Mouse (Mus musculus): ENCODE data around the gene Rdm1. TPM values are rescaled to one million over a fixed set of nuclear protein-coding genes. Genes with fewer than 3 reads are reported as not detected.

The Rdm1 gene
- polyA plus RNA-seq, 1 experiment from 2014 or later: 47.5 TPM

GRCm38 (mm10) chr11:101666626-101667345 lies 39.8 kb downstream of the Rdm1 start:
- no peak overlapping the region for H3K27ac ChIP-seq (ENCODE audit: low read length)
- no peaks in the 10 kb centered on the region for H3K9me3 ChIP-seq (ENCODE audit: control insufficient read depth, low read depth, low read length)
- 73% methylated on average over 28 of the region's 28 CpGs for WGBS
- H3K36me3 ChIP-seq (ENCODE audit: control insufficient read depth, insufficient read depth, low read length): no peaks in the 10 kb centered on the region
- no peaks in the 10 kb centered on the region for H3K27me3 ChIP-seq (ENCODE audit: control insufficient read depth, insufficient read depth, low read length)
- peak overlapping the region; percentile 82 for H3K4me2 ChIP-seq (replicated peaks; ENCODE audit: low read depth, low read length)
- no peak overlapping the region for H3K9ac ChIP-seq (replicated peaks; ENCODE audit: low read depth, low read length)
- H3K4me3 ChIP-seq (ENCODE audit: low read depth, low read length): peak overlapping the region; percentile 45; the same call in 1 of the 2 replicates
- ATAC-seq (ENCODE audit: insufficient number of reproducible peaks, insufficient read depth, low FRiP score, low read depth): no peak
- peaks cover 8% of the 10 kb centered on the region; the same call in 1 of the 2 replicates for H3K4me1 ChIP-seq (ENCODE audit: control insufficient read depth, insufficient read depth, low read length)

GRCm38 (mm10) chr11:101667871-101668532 lies 41.0 kb downstream of the Rdm1 start:
- H3K36me3 ChIP-seq (ENCODE audit: control insufficient read depth, insufficient read depth, low read length): no peaks in the 10 kb centered on the region
- 0 out of 2 replicates have a peak overlapping the region, but pooled peaks have one; percentile 27 for H3K27ac ChIP-seq (ENCODE audit: low read length)
- H3K9me3 ChIP-seq (ENCODE audit: control insufficient read depth, low read depth, low read length): no peaks in the 10 kb centered on the region
- ATAC-seq (ENCODE audit: insufficient number of reproducible peaks, insufficient read depth, low FRiP score, low read depth): no peak
- H3K4me3 ChIP-seq (ENCODE audit: low read depth, low read length): 0 out of 2 replicates have a peak overlapping the region, but pooled peaks have one; percentile 45
- H3K9ac ChIP-seq (replicated peaks; ENCODE audit: low read depth, low read length): no peak overlapping the region
- H3K4me1 ChIP-seq (ENCODE audit: control insufficient read depth, insufficient read depth, low read length): peaks cover 8% of the 10 kb centered on the region; the same call in 1 of the 2 replicates
- WGBS: 68% methylated on average over 14 of the region's 14 CpGs
- no peak overlapping the region for H3K4me2 ChIP-seq (replicated peaks; ENCODE audit: low read depth, low read length)
- H3K27me3 ChIP-seq (ENCODE audit: control insufficient read depth, insufficient read depth, low read length): no peaks in the 10 kb centered on the region

- no peaks in the 10 kb centered on the region for H3K36me3 ChIP-seq (ENCODE audit: control insufficient read depth, insufficient read depth, low read length)
- H3K4me1 ChIP-seq (ENCODE audit: control insufficient read depth, insufficient read depth, low read length): peaks cover 8% of the 10 kb centered on the region; the same call in 1 of the 2 replicates
- WGBS: 20% methylated on average over 13 of the region's 13 CpGs
- H3K4me2 ChIP-seq (replicated peaks; ENCODE audit: low read depth, low read length): no peak overlapping the region
- no peaks in the 10 kb centered on the region for H3K9me3 ChIP-seq (ENCODE audit: control insufficient read depth, low read depth, low read length)
- peak; percentile 14; the same call in 1 of the 2 replicates for ATAC-seq (ENCODE audit: insufficient number of reproducible peaks, insufficient read depth, low FRiP score, low read depth)
- H3K27me3 ChIP-seq (ENCODE audit: control insufficient read depth, insufficient read depth, low read length): no peaks in the 10 kb centered on the region
- 0 out of 2 replicates have a peak overlapping the region, but pooled peaks have one; percentile 27 for H3K27ac ChIP-seq (ENCODE audit: low read length)
- H3K9ac ChIP-seq (replicated peaks; ENCODE audit: low read depth, low read length): no peak overlapping the region
- no peak overlapping the region for H3K4me3 ChIP-seq (ENCODE audit: low read depth, low read length)
These were observed 41.7 kb downstream of the Rdm1 start for GRCm38 (mm10) chr11:101668546-101669261.

GRCm38 (mm10) chr11:101670334-101670733 lies 43.3 kb downstream of the Rdm1 start:
- peaks cover 4% of the 10 kb centered on the region; the same call in 1 of the 2 replicates for H3K4me1 ChIP-seq (ENCODE audit: control insufficient read depth, insufficient read depth, low read length)
- no peak overlapping the region for H3K9ac ChIP-seq (replicated peaks; ENCODE audit: low read depth, low read length)
- H3K4me2 ChIP-seq (replicated peaks; ENCODE audit: low read depth, low read length): no peak overlapping the region
- H3K9me3 ChIP-seq (ENCODE audit: control insufficient read depth, low read depth, low read length): no peaks in the 10 kb centered on the region
- H3K36me3 ChIP-seq (ENCODE audit: control insufficient read depth, insufficient read depth, low read length): no peaks in the 10 kb centered on the region
- ATAC-seq (ENCODE audit: insufficient number of reproducible peaks, insufficient read depth, low FRiP score, low read depth): no peak
- no peak overlapping the region for H3K27ac ChIP-seq (ENCODE audit: low read length)
- WGBS: 56% methylated on average over 1 of the region's 1 CpGs
- H3K27me3 ChIP-seq (ENCODE audit: control insufficient read depth, insufficient read depth, low read length): no peaks in the 10 kb centered on the region
- no peak overlapping the region for H3K4me3 ChIP-seq (ENCODE audit: low read depth, low read length)

- Histone ChIP-seq H3K4me1 (ENCODE audit: control insufficient read depth, insufficient read depth, low read length) (peaks cover 4% of the 10 kb centered on the region; the same call in 1 of the 2 replicates), H3K4me2 (replicated peaks; ENCODE audit: low read depth, low read length) (no peak overlapping the region), H3K27ac (ENCODE audit: low read length) (no peak overlapping the region), H3K9me3 (ENCODE audit: control insufficient read depth, low read depth, low read length) (no peaks in the 10 kb centered on the region), H3K9ac (replicated peaks; ENCODE audit: low read depth, low read length) (no peak overlapping the region), H3K27me3 (ENCODE audit: control insufficient read depth, insufficient read depth, low read length) (no peaks in the 10 kb centered on the region), H3K4me3 (ENCODE audit: low read depth, low read length) (no peak overlapping the region), H3K36me3 (ENCODE audit: control insufficient read depth, insufficient read depth, low read length) (no peaks in the 10 kb centered on the region)
- ATAC-seq (ENCODE audit: insufficient number of reproducible peaks, insufficient read depth, low FRiP score, low read depth): no peak
- WGBS: 84% methylated on average over 4 of the region's 4 CpGs
These were observed 44.3 kb downstream of the Rdm1 start for GRCm38 (mm10) chr11:101671255-101671654.

GRCm38 (mm10) chr11:101673010-101673642 lies 46.1 kb downstream of the Rdm1 start:
- 16% methylated on average over 16 of the region's 16 CpGs for WGBS
- H3K36me3 ChIP-seq (ENCODE audit: control insufficient read depth, insufficient read depth, low read length): no peaks in the 10 kb centered on the region
- no peak overlapping the region for H3K9ac ChIP-seq (replicated peaks; ENCODE audit: low read depth, low read length)
- peaks cover 4% of the 10 kb centered on the region; the same call in 1 of the 2 replicates for H3K4me1 ChIP-seq (ENCODE audit: control insufficient read depth, insufficient read depth, low read length)
- ATAC-seq (ENCODE audit: insufficient number of reproducible peaks, insufficient read depth, low FRiP score, low read depth): no peak; the same call in 1 of the 2 replicates
- no peaks in the 10 kb centered on the region for H3K9me3 ChIP-seq (ENCODE audit: control insufficient read depth, low read depth, low read length)
- no peaks in the 10 kb centered on the region for H3K27me3 ChIP-seq (ENCODE audit: control insufficient read depth, insufficient read depth, low read length)
- no peak overlapping the region for H3K4me3 ChIP-seq (ENCODE audit: low read depth, low read length)
- H3K4me2 ChIP-seq (replicated peaks; ENCODE audit: low read depth, low read length): peak overlapping the region; percentile 13
- H3K27ac ChIP-seq (ENCODE audit: low read length): peak overlapping the region; percentile 10; the same call in 1 of the 2 replicates

GRCm38 (mm10) chr11:101674106-101674505 lies 47.1 kb downstream of the Rdm1 start:
- no peak overlapping the region for H3K27ac ChIP-seq (ENCODE audit: low read length)
- no peak overlapping the region for H3K4me2 ChIP-seq (replicated peaks; ENCODE audit: low read depth, low read length)
- H3K4me3 ChIP-seq (ENCODE audit: low read depth, low read length): no peak overlapping the region
- ATAC-seq (ENCODE audit: insufficient number of reproducible peaks, insufficient read depth, low FRiP score, low read depth): no peak
- H3K9ac ChIP-seq (replicated peaks; ENCODE audit: low read depth, low read length): no peak overlapping the region
- H3K4me1 ChIP-seq (ENCODE audit: control insufficient read depth, insufficient read depth, low read length): 0 out of 2 replicates have a peak, but pooled peaks cover under 1% of the 10 kb centered on the region
- no peaks in the 10 kb centered on the region for H3K9me3 ChIP-seq (ENCODE audit: control insufficient read depth, low read depth, low read length)
- no peaks in the 10 kb centered on the region for H3K27me3 ChIP-seq (ENCODE audit: control insufficient read depth, insufficient read depth, low read length)
- 85% methylated on average over 5 of the region's 5 CpGs for WGBS
- no peaks in the 10 kb centered on the region for H3K36me3 ChIP-seq (ENCODE audit: control insufficient read depth, insufficient read depth, low read length)

- Histone ChIP-seq H3K4me1 (ENCODE audit: control insufficient read depth, insufficient read depth, low read length) (no peaks in the 10 kb centered on the region), H3K9me3 (ENCODE audit: control insufficient read depth, low read depth, low read length) (no peaks in the 10 kb centered on the region), H3K27ac (ENCODE audit: low read length) (no peak overlapping the region), H3K4me3 (ENCODE audit: low read depth, low read length) (no peak overlapping the region), H3K36me3 (ENCODE audit: control insufficient read depth, insufficient read depth, low read length) (no peaks in the 10 kb centered on the region), H3K4me2 (replicated peaks; ENCODE audit: low read depth, low read length) (no peak overlapping the region), H3K27me3 (ENCODE audit: control insufficient read depth, insufficient read depth, low read length) (no peaks in the 10 kb centered on the region), H3K9ac (replicated peaks; ENCODE audit: low read depth, low read length) (no peak overlapping the region)
- ATAC-seq (ENCODE audit: insufficient number of reproducible peaks, insufficient read depth, low FRiP score, low read depth): no peak
- 89% methylated on average over 4 of the region's 4 CpGs for WGBS
These were observed 48.4 kb downstream of the Rdm1 start for GRCm38 (mm10) chr11:101675349-101675748.

All from stomach, embryonic 14.5 days (tissue).